Mouse (Mus musculus): Measurements from ENCODE around the gene Cxcl16.

- TF ChIP-seq ZC3H11A (IDR thresholded peaks at IDR 0.05; ENCODE audit: low read depth, low read length), result no peak
- 0 out of 6 replicates have a peak, but pooled peaks of 1 of the 3 experiments have one; percentile 9 for TF ChIP-seq CTCF (IDR thresholded peaks at IDR 0.05 in 2 of 3, conservative IDR thresholded peaks at IDR 0.05 in 1 of 3; ENCODE audit: control insufficient read depth in 1 of 3, insufficient read depth in 1 of 3, low read depth in 2 of 3, low read length in 3 of 3, poor library complexity in 1 of 3, severe bottlenecking in 1 of 3)
- no peak for TF ChIP-seq POLR2AphosphoS2 (IDR thresholded peaks at IDR 0.05; ENCODE audit: low read length)
- TF ChIP-seq GABPA (IDR thresholded peaks at IDR 0.05; ENCODE audit: low read depth, low read length), result no peak
- TF ChIP-seq EP300 (IDR thresholded peaks at IDR 0.05; ENCODE audit: low read depth in 1 of 2, low read length in 2 of 2), result no peak
- TF ChIP-seq BHLHE40 (IDR thresholded peaks at IDR 0.05; ENCODE audit: borderline replicate concordance, low read depth, low read length), result no peak
- TF ChIP-seq MYC (IDR thresholded peaks at IDR 0.05; ENCODE audit: low read depth, low read length), result no peak
- no peak for TF ChIP-seq MAZ (IDR thresholded peaks at IDR 0.05; ENCODE audit: low read depth, low read length)
- TF ChIP-seq SIN3A (IDR thresholded peaks at IDR 0.05; ENCODE audit: low read length), result no peak
- TF ChIP-seq USF1 (IDR thresholded peaks at IDR 0.05; ENCODE audit: low read depth, low read length), result no peak
- TF ChIP-seq NELFE (IDR thresholded peaks at IDR 0.05; ENCODE audit: low read depth, low read length), result no peak
- no peak for TF ChIP-seq ZKSCAN1 (IDR thresholded peaks at IDR 0.05; ENCODE audit: low read depth, low read length)
Observed at GRCm38 (mm10) chr11:70465211-70465610, 5.4 kb upstream of the Cxcl16 start.
